Mouse (Mus musculus) bone marrow macrophage, adult 2 months (primary cell): ENCODE results near the gene Dnajc8.

Source experiments
- CTCF ChIP-seq: IDR thresholded peaks from 2 replicates; pipeline ENCODE4 v1.5.1; 2012; ENCODE audit warnings: low read depth, mild to moderate bottlenecking, low read length, moderate library complexity
- POLR2A ChIP-seq: IDR thresholded peaks from 2 replicates; pipeline ENCODE4 v1.6.1; 2012; ENCODE audit warnings: mild to moderate bottlenecking, low read depth, low read length, borderline replicate concordance

DNA sequence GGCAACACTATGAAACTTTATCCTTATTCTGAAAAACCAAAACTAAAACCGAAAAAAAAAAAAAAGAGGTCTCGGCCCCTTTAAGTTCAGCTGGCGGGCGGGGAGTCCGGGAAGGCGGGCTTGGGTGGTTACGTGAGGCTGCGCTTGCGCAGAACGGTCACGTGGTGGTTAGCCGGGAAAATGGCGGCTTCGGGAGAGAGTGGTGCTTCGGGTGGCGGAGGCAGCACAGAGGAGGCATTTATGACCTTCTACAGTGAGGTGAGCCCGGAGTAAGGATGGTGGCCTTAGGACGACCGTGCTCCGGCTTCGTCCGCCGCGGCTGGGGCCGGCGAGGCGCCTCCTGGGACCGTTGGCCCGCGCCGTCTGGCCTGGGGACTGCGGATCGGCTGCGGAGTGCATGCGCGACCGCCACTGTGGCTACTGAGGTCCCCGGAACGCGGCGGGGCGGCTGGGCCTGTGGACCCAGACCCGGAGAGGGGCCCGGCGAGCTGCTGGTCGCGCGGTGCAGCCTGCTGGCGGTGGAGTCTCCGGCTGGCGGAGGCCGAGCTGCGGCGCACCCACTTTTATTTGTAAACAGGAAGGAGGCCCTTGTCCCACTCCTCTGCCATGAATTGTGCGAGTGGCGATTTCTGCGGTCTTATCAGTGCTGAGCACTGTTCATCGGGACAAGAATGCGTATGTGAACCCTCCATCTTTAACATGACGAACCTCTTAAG, at the start of gene Dnajc8:
- TF ChIP-seq CTCF (no peak), POLR2A (no peak)
